Mouse (Mus musculus) thymus, adult 2 months (tissue): ENCODE measurements at regions not wholly inside any gene's neighbourhood (a gene's known extent, or its start where the extent isn't known, plus 50 kb on each side); places are given as distances from the start of the nearest gene placed in this dataset.

Experiments
- CTCF ChIP-seq: fragments of 200-500 bp; IDR thresholded peaks from 2 replicates; pipeline ENCODE4 v1.5.1; 2012; ENCODE audit warnings: mild to moderate bottlenecking, control low read depth, low read length, moderate library complexity, borderline replicate concordance; ENCODE audit not compliant: control insufficient read depth, poor library complexity, insufficient read depth; ENCODE audit errors: extremely low read depth
- POLR2A ChIP-seq: fragments of 200-500 bp; IDR thresholded peaks from 2 replicates; pipeline ENCODE4 v1.6.1; 2012; ENCODE audit warnings: mild to moderate bottlenecking, low read length, control low read depth, moderate library complexity; ENCODE audit not compliant: control insufficient read depth, poor library complexity, insufficient read depth; ENCODE audit errors: extremely low read depth

DNA sequence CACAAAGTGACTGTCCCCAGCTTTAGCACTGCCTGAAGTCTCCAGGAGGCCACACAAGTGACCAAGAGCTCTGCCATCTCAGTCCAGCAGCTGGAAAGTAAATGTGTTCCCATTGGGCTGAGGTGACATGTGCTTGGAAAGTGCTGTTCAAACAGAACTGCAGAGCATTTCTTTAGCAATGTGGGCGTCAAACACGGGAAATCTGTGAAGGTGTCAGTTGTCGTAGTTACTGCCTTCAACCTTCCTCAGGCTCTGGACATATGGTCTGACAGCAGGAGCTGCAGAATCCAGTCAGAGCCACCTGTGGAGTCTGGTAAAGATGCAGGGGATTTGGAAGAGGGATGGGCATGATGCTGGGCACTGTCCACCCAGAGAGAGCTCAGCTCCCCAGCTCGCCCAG, 158.0 kb downstream of the Matn1 start:
- TF ChIP-seq CTCF (no peak), POLR2A (no peak)
